Mouse (Mus musculus): Measurements from ENCODE around the gene Ift20. TPM values are rescaled to one million over a fixed set of nuclear protein-coding genes. Genes with fewer than 3 reads are reported as not detected.
A peak's percentile ranks its signal among the peaks of the same experiment; 100 is the strongest.

Gene Ift20
- polyA plus RNA-seq, 1 experiment from 2014 or later: 129 TPM

- Histone ChIP-seq H3K4me2 (no peak within 1 kb of the TSS), H3K9ac (replicated peaks) (no peak within 1 kb of the TSS), H3K9me3 (no peaks in the 10 kb centered on the region), H3K27ac (no peak within 1 kb of the TSS), H3K36me3 (peaks cover 25% of the 10 kb centered on the region), H3K4me1 (replicated peaks) (peaks cover 3% of the 10 kb centered on the region; the same call in 1 of the 2 replicates), H3K27me3 (peaks cover 36% of the 10 kb centered on the region), H3K4me3 (replicated peaks) (no peak within 1 kb of the TSS)
- no peak for ATAC-seq (ENCODE audit: insufficient number of reproducible peaks, insufficient read depth, low FRiP score, low TSS enrichment, low read depth)
- WGBS: 74% methylated on average over 7 of the region's 7 CpGs
Measured at GRCm38 (mm10) chr11:78502909-78503650, 33.1 kb upstream of the Ift20 start, which contains the start of gene Sebox. TSS of gene Sebox (plus strand) at chr11:78503447.

- no peak for ATAC-seq (ENCODE audit: insufficient number of reproducible peaks, insufficient read depth, low FRiP score, low TSS enrichment, low read depth)
- Histone ChIP-seq H3K9ac (replicated peaks) (no peak overlapping the region), H3K27me3 (peaks cover 17% of the 10 kb centered on the region), H3K9me3 (no peaks in the 10 kb centered on the region), H3K27ac (no peak overlapping the region), H3K36me3 (peaks cover 42% of the 10 kb centered on the region), H3K4me3 (replicated peaks) (no peak overlapping the region), H3K4me1 (replicated peaks) (no peaks in the 10 kb centered on the region), H3K4me2 (no peak overlapping the region)
- 86% methylated on average over 3 of the region's 3 CpGs for WGBS
Measured at GRCm38 (mm10) chr11:78505430-78505829, 30.7 kb upstream of the Ift20 start.

GRCm38 (mm10) chr11:78509148-78509547 is 27.0 kb upstream of the Ift20 start:
- Histone ChIP-seq H3K4me1 (replicated peaks) (peaks cover 16% of the 10 kb centered on the region), H3K27me3 (no peaks in the 10 kb centered on the region), H3K9ac (replicated peaks) (no peak overlapping the region), H3K9me3 (no peaks in the 10 kb centered on the region), H3K36me3 (peaks cover 47% of the 10 kb centered on the region), H3K4me2 (no peak overlapping the region), H3K27ac (no peak overlapping the region), H3K4me3 (replicated peaks) (no peak overlapping the region)
- ATAC-seq (ENCODE audit: insufficient number of reproducible peaks, insufficient read depth, low FRiP score, low TSS enrichment, low read depth): no peak
- 85% methylated on average over 5 of the region's 5 CpGs for WGBS

- WGBS: under 1% methylated on average over 67 of the region's 67 CpGs
Measured at GRCm38 (mm10) chr11:78512025-78512957, 23.9 kb upstream of the Ift20 start, which contains the start of the genes Tmem199 and Poldip2. TSS of gene Tmem199 (minus strand) at chr11:78512172. TSS of gene Poldip2 (plus strand) at chr11:78512193.

GRCm38 (mm10) chr11:78513106-78513790 is 22.9 kb upstream of the Ift20 start:
- WGBS: 84% methylated on average over 3 of the region's 3 CpGs
- peak overlapping the region; percentile 69 for H3K4me3 ChIP-seq (replicated peaks)
- peaks cover 56% of the 10 kb centered on the region for H3K36me3 ChIP-seq
- peaks cover 16% of the 10 kb centered on the region for H3K4me1 ChIP-seq (replicated peaks)
- peak overlapping the region; percentile 86 for H3K4me2 ChIP-seq
- no peak overlapping the region for H3K27ac ChIP-seq
- no peak for ATAC-seq (ENCODE audit: insufficient number of reproducible peaks, insufficient read depth, low FRiP score, low TSS enrichment, low read depth)
- no peaks in the 10 kb centered on the region for H3K27me3 ChIP-seq
- H3K9me3 ChIP-seq: no peaks in the 10 kb centered on the region
- peak overlapping the region; percentile 94; the same call in 1 of the 2 replicates for H3K9ac ChIP-seq (replicated peaks)

More at GRCm38 (mm10) chr11:78512025-78512957, 23.9 kb upstream of the Ift20 start, which contains the start of the genes Tmem199 and Poldip2:
- Histone ChIP-seq H3K4me1 (replicated peaks) (peaks cover 16% of the 10 kb centered on the region), H3K9ac (replicated peaks) (peak within 1 kb of the TSS; percentile 94), H3K27me3 (no peaks in the 10 kb centered on the region), H3K4me2 (peak within 1 kb of the TSS; percentile 86), H3K4me3 (replicated peaks) (peak within 1 kb of the TSS; percentile 69), H3K36me3 (peaks cover 56% of the 10 kb centered on the region), H3K27ac (peak within 1 kb of the TSS; percentile 84), H3K9me3 (no peaks in the 10 kb centered on the region)
- peak; percentile 95 for ATAC-seq (ENCODE audit: insufficient number of reproducible peaks, insufficient read depth, low FRiP score, low TSS enrichment, low read depth)

- peaks cover 66% of the 10 kb centered on the region for H3K36me3 ChIP-seq
- 67% methylated on average over 2 of the region's 2 CpGs for WGBS
- no peak for ATAC-seq (ENCODE audit: insufficient number of reproducible peaks, insufficient read depth, low FRiP score, low TSS enrichment, low read depth)
Measured at GRCm38 (mm10) chr11:78515549-78516325, 20.4 kb upstream of the Ift20 start.

GRCm38 (mm10) chr11:78518931-78519330 is 17.2 kb upstream of the Ift20 start:
- Histone ChIP-seq H3K27ac (no peak overlapping the region), H3K4me2 (no peak overlapping the region), H3K27me3 (no peaks in the 10 kb centered on the region), H3K9me3 (no peaks in the 10 kb centered on the region), H3K4me3 (replicated peaks) (no peak overlapping the region), H3K4me1 (replicated peaks) (no peaks in the 10 kb centered on the region), H3K36me3 (peaks cover 95% of the 10 kb centered on the region), H3K9ac (replicated peaks) (no peak overlapping the region)
- WGBS: 92% methylated on average over 10 of the region's 10 CpGs
- ATAC-seq (ENCODE audit: insufficient number of reproducible peaks, insufficient read depth, low FRiP score, low TSS enrichment, low read depth): no peak

More at GRCm38 (mm10) chr11:78515549-78516325, 20.4 kb upstream of the Ift20 start:
- no peak overlapping the region for H3K9ac ChIP-seq (replicated peaks)
- H3K27ac ChIP-seq: no peak overlapping the region
- H3K4me3 ChIP-seq (replicated peaks): no peak overlapping the region
- H3K27me3 ChIP-seq: no peaks in the 10 kb centered on the region
- peaks cover 16% of the 10 kb centered on the region for H3K4me1 ChIP-seq (replicated peaks)
- H3K4me2 ChIP-seq: no peak overlapping the region
- no peaks in the 10 kb centered on the region for H3K9me3 ChIP-seq

GRCm38 (mm10) chr11:78521880-78522279 is 14.3 kb upstream of the Ift20 start:
- Histone ChIP-seq H3K4me1 (replicated peaks) (no peaks in the 10 kb centered on the region), H3K9ac (replicated peaks) (no peak overlapping the region), H3K4me3 (replicated peaks) (no peak overlapping the region), H3K36me3 (peaks cover 96% of the 10 kb centered on the region), H3K27ac (no peak overlapping the region), H3K9me3 (no peaks in the 10 kb centered on the region), H3K27me3 (no peaks in the 10 kb centered on the region), H3K4me2 (no peak overlapping the region)
- no peak for ATAC-seq (ENCODE audit: insufficient number of reproducible peaks, insufficient read depth, low FRiP score, low TSS enrichment, low read depth)
- 89% methylated on average over 3 of the region's 3 CpGs for WGBS

GRCm38 (mm10) chr11:78522481-78522997 is 13.6 kb upstream of the Ift20 start:
- Histone ChIP-seq H3K36me3 (peaks cover 99% of the 10 kb centered on the region), H3K4me3 (replicated peaks) (no peak overlapping the region), H3K27me3 (no peaks in the 10 kb centered on the region), H3K4me2 (no peak overlapping the region), H3K9me3 (no peaks in the 10 kb centered on the region), H3K9ac (replicated peaks) (no peak overlapping the region), H3K27ac (no peak overlapping the region), H3K4me1 (replicated peaks) (no peaks in the 10 kb centered on the region)
- 97% methylated on average over 1 of the region's 1 CpGs for WGBS
- no peak for ATAC-seq (ENCODE audit: insufficient number of reproducible peaks, insufficient read depth, low FRiP score, low TSS enrichment, low read depth)

All from limb, embryonic 12.5 days (tissue).